Mouse (Mus musculus): ENCODE data around the gene Tpm3.

GRCm38 (mm10) chr3:90134993-90135392 lies 62.5 kb downstream of the Tpm3 start:
- TF ChIP-seq POLR2A (IDR thresholded peaks at IDR 0.05; ENCODE audit: control insufficient read depth, low read depth, low read length): no peak
- no peak for TF ChIP-seq CTCF (IDR thresholded peaks at IDR 0.05; ENCODE audit: control insufficient read depth, insufficient read depth, insufficient replicate concordance, low read depth, low read length)
